Mouse (Mus musculus): Measurements from ENCODE around the gene Ercc8. TPM values are rescaled to one million over a fixed set of nuclear protein-coding genes. Genes with fewer than 3 reads are reported as not detected.

Ercc8 gene
- polyA plus RNA-seq, 1 experiment from 2014 or later, result 11.6 TPM

GRCm38 (mm10) chr13:108119411-108120310, 38.9 kb upstream of the Ercc8 start:
- Histone ChIP-seq H3K4me3 (replicated peaks; ENCODE audit: low read depth, low read length) (no peak overlapping the region), H3K27ac (no peak overlapping the region), H3K4me1 (replicated peaks; ENCODE audit: insufficient read depth, low read length) (no peaks in the 10 kb centered on the region), H3K9me3 (replicated peaks; ENCODE audit: low read length) (no peaks in the 10 kb centered on the region), H3K9ac (ENCODE audit: low read depth, low read length) (no peak overlapping the region), H3K36me3 (ENCODE audit: insufficient read depth, low read length) (no peaks in the 10 kb centered on the region), H3K4me2 (ENCODE audit: low read length) (no peak overlapping the region), H3K27me3 (ENCODE audit: insufficient read depth, low read length) (no peaks in the 10 kb centered on the region)
- 73% methylated on average over 9 of the region's 9 CpGs for WGBS
- no peak for ATAC-seq (replicated peaks; ENCODE audit: low FRiP score, low read depth)
- DNase-seq (ENCODE audit: low spot score), result no peak
- TF ChIP-seq CTCF (IDR thresholded peaks at IDR 0.05; ENCODE audit: low read depth), result no peak

GRCm38 (mm10) chr13:108123109-108123723, 35.3 kb upstream of the Ercc8 start:
- TF ChIP-seq CTCF (IDR thresholded peaks at IDR 0.05; ENCODE audit: low read depth), result no peak
- Histone ChIP-seq H3K27me3 (ENCODE audit: insufficient read depth, low read length) (no peaks in the 10 kb centered on the region), H3K9ac (ENCODE audit: low read depth, low read length) (no peak overlapping the region), H3K4me2 (ENCODE audit: low read length) (no peak overlapping the region), H3K4me3 (replicated peaks; ENCODE audit: low read depth, low read length) (no peak overlapping the region), H3K9me3 (replicated peaks; ENCODE audit: low read length) (no peaks in the 10 kb centered on the region), H3K36me3 (ENCODE audit: insufficient read depth, low read length) (no peaks in the 10 kb centered on the region), H3K4me1 (replicated peaks; ENCODE audit: insufficient read depth, low read length) (no peaks in the 10 kb centered on the region), H3K27ac (no peak overlapping the region)
- DNase-seq (ENCODE audit: low spot score) (no peak), ATAC-seq (replicated peaks; ENCODE audit: low FRiP score, low read depth) (no peak)
- 44% methylated on average over 15 of the region's 15 CpGs for WGBS

- H3K4me3 ChIP-seq (replicated peaks; ENCODE audit: low read depth, low read length), result no peak overlapping the region
- no peak overlapping the region for H3K27ac ChIP-seq
- H3K9ac ChIP-seq (ENCODE audit: low read depth, low read length), result no peak overlapping the region
- no peaks in the 10 kb centered on the region for H3K36me3 ChIP-seq (ENCODE audit: insufficient read depth, low read length)
- H3K27me3 ChIP-seq (ENCODE audit: insufficient read depth, low read length), result no peaks in the 10 kb centered on the region
- H3K9me3 ChIP-seq (replicated peaks; ENCODE audit: low read length), result no peaks in the 10 kb centered on the region
- TF ChIP-seq CTCF (IDR thresholded peaks at IDR 0.05; ENCODE audit: low read depth), result no peak
- DNase-seq (ENCODE audit: low spot score) (no peak), ATAC-seq (replicated peaks; ENCODE audit: low FRiP score, low read depth) (no peak)
- WGBS, result 65% methylated on average over 11 of the region's 11 CpGs
- H3K4me1 ChIP-seq (replicated peaks; ENCODE audit: insufficient read depth, low read length), result no peaks in the 10 kb centered on the region
- H3K4me2 ChIP-seq (ENCODE audit: low read length), result peak overlapping the region; percentile 23
Measured at GRCm38 (mm10) chr13:108124096-108124495, 34.4 kb upstream of the Ercc8 start.

GRCm38 (mm10) chr13:108126246-108126645, 32.3 kb upstream of the Ercc8 start:
- Histone ChIP-seq H3K36me3 (ENCODE audit: insufficient read depth, low read length) (no peaks in the 10 kb centered on the region), H3K4me2 (ENCODE audit: low read length) (no peak overlapping the region), H3K9ac (ENCODE audit: low read depth, low read length) (no peak overlapping the region), H3K27ac (no peak overlapping the region), H3K27me3 (ENCODE audit: insufficient read depth, low read length) (no peaks in the 10 kb centered on the region), H3K9me3 (replicated peaks; ENCODE audit: low read length) (no peaks in the 10 kb centered on the region), H3K4me3 (replicated peaks; ENCODE audit: low read depth, low read length) (no peak overlapping the region), H3K4me1 (replicated peaks; ENCODE audit: insufficient read depth, low read length) (no peaks in the 10 kb centered on the region)
- 85% methylated on average over 2 of the region's 2 CpGs for WGBS
- ATAC-seq (replicated peaks; ENCODE audit: low FRiP score, low read depth), result no peak
- no peak for DNase-seq (ENCODE audit: low spot score)
- TF ChIP-seq CTCF (IDR thresholded peaks at IDR 0.05; ENCODE audit: low read depth), result no peak

- TF ChIP-seq CTCF (IDR thresholded peaks at IDR 0.05; ENCODE audit: low read depth), result peak; percentile 68
- Histone ChIP-seq H3K27ac (no peak overlapping the region), H3K36me3 (ENCODE audit: insufficient read depth, low read length) (no peaks in the 10 kb centered on the region), H3K9ac (ENCODE audit: low read depth, low read length) (no peak overlapping the region), H3K9me3 (replicated peaks; ENCODE audit: low read length) (no peaks in the 10 kb centered on the region), H3K27me3 (ENCODE audit: insufficient read depth, low read length) (no peaks in the 10 kb centered on the region), H3K4me1 (replicated peaks; ENCODE audit: insufficient read depth, low read length) (no peaks in the 10 kb centered on the region), H3K4me3 (replicated peaks; ENCODE audit: low read depth, low read length) (no peak overlapping the region), H3K4me2 (ENCODE audit: low read length) (no peak overlapping the region)
- WGBS, result 11% methylated on average over 1 of the region's 1 CpGs
- ATAC-seq (replicated peaks; ENCODE audit: low FRiP score, low read depth) (no peak), DNase-seq (ENCODE audit: low spot score) (peak; percentile 55)
Measured at GRCm38 (mm10) chr13:108127130-108127529, 31.4 kb upstream of the Ercc8 start.

- Histone ChIP-seq H3K27me3 (ENCODE audit: insufficient read depth, low read length) (no peaks in the 10 kb centered on the region), H3K4me3 (replicated peaks; ENCODE audit: low read depth, low read length) (no peak overlapping the region), H3K9me3 (replicated peaks; ENCODE audit: low read length) (no peaks in the 10 kb centered on the region), H3K36me3 (ENCODE audit: insufficient read depth, low read length) (no peaks in the 10 kb centered on the region), H3K27ac (no peak overlapping the region), H3K4me1 (replicated peaks; ENCODE audit: insufficient read depth, low read length) (no peaks in the 10 kb centered on the region), H3K4me2 (ENCODE audit: low read length) (no peak overlapping the region), H3K9ac (ENCODE audit: low read depth, low read length) (no peak overlapping the region)
- no peak for TF ChIP-seq CTCF (IDR thresholded peaks at IDR 0.05; ENCODE audit: low read depth)
- no peak for ATAC-seq (replicated peaks; ENCODE audit: low FRiP score, low read depth)
- 62% methylated on average over 1 of the region's 1 CpGs for WGBS
- DNase-seq (ENCODE audit: low spot score), result no peak
Measured at GRCm38 (mm10) chr13:108127883-108128282, 30.6 kb upstream of the Ercc8 start.

Data from kidney, postnatal 0 days (tissue).